Mouse (Mus musculus): ENCODE measurements around the gene Dennd6a. TPM values are rescaled to one million over a fixed set of nuclear protein-coding genes. Genes with fewer than 3 reads are reported as not detected.

The Dennd6a gene
- polyA plus RNA-seq, 1 experiment from 2014 or later: 33.6 TPM

- Histone ChIP-seq H3K9me3 (replicated peaks; ENCODE audit: low read length) (no peaks in the 10 kb centered on the region), H3K27ac (peak within 1 kb of the TSS; percentile 97), H3K27me3 (ENCODE audit: insufficient read depth, low read length) (no peaks in the 10 kb centered on the region), H3K36me3 (ENCODE audit: insufficient read depth, low read length) (no peaks in the 10 kb centered on the region), H3K4me2 (ENCODE audit: low read length) (peak within 1 kb of the TSS; percentile 75), H3K4me3 (replicated peaks; ENCODE audit: low read depth, low read length) (peak within 1 kb of the TSS; percentile 99), H3K9ac (ENCODE audit: low read depth, low read length) (peak within 1 kb of the TSS; percentile 97), H3K4me1 (replicated peaks; ENCODE audit: insufficient read depth, low read length) (peaks cover 5% of the 10 kb centered on the region; the same call in 1 of the 2 replicates)
- no peak for TF ChIP-seq CTCF (IDR thresholded peaks at IDR 0.05; ENCODE audit: low read depth)
- ATAC-seq (replicated peaks; ENCODE audit: low FRiP score, low read depth) (peak; percentile 98), DNase-seq (ENCODE audit: low spot score) (peak; percentile 99)
- WGBS: under 1% methylated on average over 80 of the region's 83 CpGs
Measured at GRCm38 (mm10) chr14:26637851-26638707, 64.4 kb downstream of the Dennd6a start, which contains the start of gene Arf4. Gene Arf4 (plus strand): TSS chr14:26638074.

DNA sequence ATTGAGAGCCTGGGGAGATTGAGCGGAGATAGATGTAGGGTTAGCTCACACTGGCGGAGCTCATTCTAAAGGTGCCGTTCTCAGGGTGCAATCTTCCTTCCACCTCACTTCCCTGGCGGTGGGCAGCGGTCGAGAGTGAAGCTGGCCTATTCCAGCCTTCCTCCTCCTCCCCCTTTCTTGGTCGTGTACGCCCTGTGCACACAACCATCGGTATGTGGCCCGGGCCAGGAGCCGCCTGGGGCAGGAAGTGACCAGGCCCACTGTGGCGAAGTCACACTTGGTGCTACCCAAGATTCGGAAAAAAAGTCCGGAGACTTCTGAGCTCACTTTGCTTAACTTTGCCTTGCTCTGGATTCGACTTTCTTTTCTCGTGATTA, 65.0 kb downstream of the Dennd6a start:
- WGBS: 0% methylated on average over 16 of the region's 16 CpGs
- TF ChIP-seq CTCF (IDR thresholded peaks at IDR 0.05; ENCODE audit: low read depth): 0 out of 2 replicates have a peak, but pooled peaks have one; percentile 9

DNA sequence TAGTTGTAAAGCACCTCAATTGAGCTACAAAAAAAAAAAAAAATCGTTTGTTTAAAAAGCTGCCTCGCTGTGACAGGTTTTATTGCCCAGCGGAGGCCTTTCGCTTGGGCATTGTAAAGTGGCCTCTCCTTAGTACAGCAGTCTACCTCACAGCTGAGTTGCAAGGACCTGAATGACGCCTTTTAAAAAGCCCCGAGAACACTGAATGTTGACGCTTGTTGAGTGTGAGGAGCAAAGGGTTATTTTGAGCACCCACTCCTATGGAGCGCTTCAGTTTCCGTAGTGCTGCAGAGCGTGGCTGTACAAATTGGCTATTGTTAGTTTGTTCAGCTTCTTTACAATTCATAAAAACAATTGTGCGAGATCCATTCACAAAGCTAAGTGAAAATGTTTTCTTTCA, 65.6 kb downstream of the Dennd6a start:
- H3K4me3 ChIP-seq (replicated peaks; ENCODE audit: low read depth, low read length): peak overlapping the region; percentile 99
- ATAC-seq (replicated peaks; ENCODE audit: low FRiP score, low read depth) (no peak), DNase-seq (ENCODE audit: low spot score) (peak; percentile 51)
- peaks cover 5% of the 10 kb centered on the region; the same call in 1 of the 2 replicates for H3K4me1 ChIP-seq (replicated peaks; ENCODE audit: insufficient read depth, low read length)
- H3K9ac ChIP-seq (ENCODE audit: low read depth, low read length): peak overlapping the region; percentile 97
- TF ChIP-seq CTCF (IDR thresholded peaks at IDR 0.05; ENCODE audit: low read depth): no peak
- no peaks in the 10 kb centered on the region for H3K36me3 ChIP-seq (ENCODE audit: insufficient read depth, low read length)
- peak overlapping the region; percentile 97; the same call in 1 of the 2 replicates for H3K27ac ChIP-seq
- peak overlapping the region; percentile 75 for H3K4me2 ChIP-seq (ENCODE audit: low read length)
- H3K9me3 ChIP-seq (replicated peaks; ENCODE audit: low read length): no peaks in the 10 kb centered on the region
- no peaks in the 10 kb centered on the region for H3K27me3 ChIP-seq (ENCODE audit: insufficient read depth, low read length)
- 2% methylated on average over 11 of the region's 11 CpGs for WGBS

More for the DNA sequence above, 65.0 kb downstream of the Dennd6a start:
- ATAC-seq (replicated peaks; ENCODE audit: low FRiP score, low read depth) (peak; percentile 55; the same call in 1 of the 2 replicates), DNase-seq (ENCODE audit: low spot score) (peak; percentile 85)
- Histone ChIP-seq H3K9me3 (replicated peaks; ENCODE audit: low read length) (no peaks in the 10 kb centered on the region), H3K27ac (peak overlapping the region; percentile 97), H3K36me3 (ENCODE audit: insufficient read depth, low read length) (no peaks in the 10 kb centered on the region), H3K9ac (ENCODE audit: low read depth, low read length) (peak overlapping the region; percentile 97), H3K4me3 (replicated peaks; ENCODE audit: low read depth, low read length) (peak overlapping the region; percentile 99), H3K27me3 (ENCODE audit: insufficient read depth, low read length) (no peaks in the 10 kb centered on the region), H3K4me1 (replicated peaks; ENCODE audit: insufficient read depth, low read length) (peaks cover 5% of the 10 kb centered on the region; the same call in 1 of the 2 replicates), H3K4me2 (ENCODE audit: low read length) (peak overlapping the region; percentile 75)

- WGBS: 38% methylated on average over 2 of the region's 2 CpGs
Measured at GRCm38 (mm10) chr14:26639961-26640360, 66.3 kb downstream of the Dennd6a start.

GRCm38 (mm10) chr14:26643006-26643624, 69.5 kb downstream of the Dennd6a start:
- 71% methylated on average over 3 of the region's 3 CpGs for WGBS
- no peaks in the 10 kb centered on the region for H3K9me3 ChIP-seq (replicated peaks; ENCODE audit: low read length)
- H3K9ac ChIP-seq (ENCODE audit: low read depth, low read length): no peak overlapping the region
- no peaks in the 10 kb centered on the region for H3K27me3 ChIP-seq (ENCODE audit: insufficient read depth, low read length)
- no peak for TF ChIP-seq CTCF (IDR thresholded peaks at IDR 0.05; ENCODE audit: low read depth)
- no peak overlapping the region for H3K4me2 ChIP-seq (ENCODE audit: low read length)
- H3K4me1 ChIP-seq (replicated peaks; ENCODE audit: insufficient read depth, low read length): no peaks in the 10 kb centered on the region
- no peak overlapping the region for H3K27ac ChIP-seq
- ATAC-seq (replicated peaks; ENCODE audit: low FRiP score, low read depth) (no peak), DNase-seq (ENCODE audit: low spot score) (no peak)
- H3K36me3 ChIP-seq (ENCODE audit: insufficient read depth, low read length): peaks cover 4% of the 10 kb centered on the region; the same call in 1 of the 2 replicates
- no peak overlapping the region for H3K4me3 ChIP-seq (replicated peaks; ENCODE audit: low read depth, low read length)

More at GRCm38 (mm10) chr14:26639961-26640360, 66.3 kb downstream of the Dennd6a start:
- TF ChIP-seq CTCF (IDR thresholded peaks at IDR 0.05; ENCODE audit: low read depth): peak; percentile 56
- peaks cover 5% of the 10 kb centered on the region; the same call in 1 of the 2 replicates for H3K4me1 ChIP-seq (replicated peaks; ENCODE audit: insufficient read depth, low read length)
- ATAC-seq (replicated peaks; ENCODE audit: low FRiP score, low read depth) (no peak), DNase-seq (ENCODE audit: low spot score) (peak; percentile 64)
- no peak overlapping the region for H3K27ac ChIP-seq
- H3K4me2 ChIP-seq (ENCODE audit: low read length): peak overlapping the region; percentile 75
- peak overlapping the region; percentile 99 for H3K4me3 ChIP-seq (replicated peaks; ENCODE audit: low read depth, low read length)
- no peaks in the 10 kb centered on the region for H3K9me3 ChIP-seq (replicated peaks; ENCODE audit: low read length)
- H3K36me3 ChIP-seq (ENCODE audit: insufficient read depth, low read length): no peaks in the 10 kb centered on the region
- H3K27me3 ChIP-seq (ENCODE audit: insufficient read depth, low read length): no peaks in the 10 kb centered on the region
- peak overlapping the region; percentile 97; the same call in 1 of the 2 replicates for H3K9ac ChIP-seq (ENCODE audit: low read depth, low read length)

DNA sequence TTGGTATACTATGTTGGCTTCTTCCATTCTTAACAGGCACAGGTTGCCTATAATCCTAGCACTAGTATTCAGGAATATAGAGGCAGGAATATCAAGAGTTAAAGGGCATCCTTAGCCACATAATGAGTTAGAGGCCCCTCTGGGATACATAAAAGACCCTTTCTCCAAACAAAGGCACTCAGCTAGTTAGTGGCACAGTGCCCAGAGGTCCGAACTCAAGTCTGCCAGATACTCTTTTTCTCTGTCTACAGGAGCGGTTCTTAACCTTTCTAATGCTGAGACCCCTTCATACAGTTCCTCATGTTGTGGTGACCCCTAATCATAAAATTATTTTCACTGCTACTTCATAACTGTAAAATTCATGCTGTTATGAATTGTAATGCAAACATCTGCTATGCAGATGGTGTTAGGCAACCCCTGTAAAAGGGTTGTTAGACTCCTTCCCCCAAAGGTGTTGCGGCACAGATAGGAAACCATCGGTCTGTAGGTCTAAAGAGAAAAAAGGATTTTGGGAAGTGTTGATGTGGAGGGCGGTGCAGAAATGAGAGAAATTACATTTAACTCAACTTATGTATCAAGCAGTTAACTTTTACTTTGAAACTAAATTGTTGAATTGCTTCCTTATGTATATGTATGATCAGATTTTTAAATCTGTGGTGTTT, 72.5 kb downstream of the Dennd6a start:
- DNase-seq (ENCODE audit: low spot score) (no peak), ATAC-seq (replicated peaks; ENCODE audit: low FRiP score, low read depth) (no peak)
- H3K27ac ChIP-seq: no peak overlapping the region
- no peak overlapping the region for H3K4me2 ChIP-seq (ENCODE audit: low read length)
- H3K9me3 ChIP-seq (replicated peaks; ENCODE audit: low read length): no peaks in the 10 kb centered on the region
- H3K27me3 ChIP-seq (ENCODE audit: insufficient read depth, low read length): no peaks in the 10 kb centered on the region
- TF ChIP-seq CTCF (IDR thresholded peaks at IDR 0.05; ENCODE audit: low read depth): no peak
- H3K4me1 ChIP-seq (replicated peaks; ENCODE audit: insufficient read depth, low read length): no peaks in the 10 kb centered on the region
- 71% methylated on average over 5 of the region's 5 CpGs for WGBS
- H3K36me3 ChIP-seq (ENCODE audit: insufficient read depth, low read length): peaks cover 8% of the 10 kb centered on the region
- H3K9ac ChIP-seq (ENCODE audit: low read depth, low read length): no peak overlapping the region
- H3K4me3 ChIP-seq (replicated peaks; ENCODE audit: low read depth, low read length): no peak overlapping the region
